Mouse (Mus musculus) ovary, postnatal 10 days (tissue): ENCODE measurements around the gene Dnah9.
A peak's percentile ranks its signal among the peaks of the same experiment; 100 is the strongest.

Source experiments
- DNase-seq: peaks from one replicate; pipeline ENCODE4 v3.0.0; 2022; ENCODE audit warnings: low spot score

Gene Dnah9

DNA sequence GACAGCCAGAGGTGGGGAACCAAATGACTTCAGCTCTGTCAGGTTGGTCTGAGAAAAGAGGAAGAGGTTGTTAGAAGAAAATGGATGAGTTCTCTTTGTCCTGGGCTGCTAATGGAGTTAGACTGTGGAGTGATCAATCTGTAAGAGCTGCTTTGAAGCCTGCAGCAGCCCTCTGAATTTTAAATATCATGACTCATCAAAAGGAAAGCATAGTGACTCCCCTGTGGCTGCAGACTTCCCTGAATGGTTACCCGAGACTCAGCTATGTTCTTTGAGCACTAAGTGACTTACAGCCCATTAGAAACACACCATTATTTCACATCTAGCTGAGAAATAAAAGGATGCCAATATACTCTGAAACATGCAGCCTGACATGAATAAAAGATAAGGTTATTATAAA lies 240.4 kb downstream of the Dnah9 start:
- DNase-seq, result no peak

GRCm38 (mm10) chr11:65918480-65919236 lies 249.7 kb downstream of the Dnah9 start:
- DNase-seq, result no peak

DNA sequence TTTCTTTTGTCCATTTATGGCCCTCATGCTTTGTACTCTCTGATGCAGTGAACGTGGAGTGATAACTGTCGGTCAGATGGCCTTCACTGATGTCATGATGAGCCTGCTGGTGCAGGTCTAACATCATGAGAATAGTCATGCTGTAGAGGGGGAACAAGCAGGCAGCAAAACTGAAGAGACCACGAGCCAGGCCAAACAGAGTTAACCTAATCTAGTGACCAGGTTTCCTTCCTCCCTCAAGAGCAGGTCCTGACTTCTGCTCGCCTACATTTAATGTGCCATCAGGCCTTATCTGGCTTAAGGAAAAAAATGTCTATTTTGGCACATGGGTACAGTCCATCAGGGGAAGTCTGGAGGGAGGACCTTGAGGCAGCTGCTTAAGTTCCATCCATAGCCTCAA lies 259.2 kb downstream of the Dnah9 start:
- no peak for DNase-seq

- no peak for DNase-seq
Observed at GRCm38 (mm10) chr11:65905487-65905886, 262.9 kb downstream of the Dnah9 start.

- no peak for DNase-seq
Observed at GRCm38 (mm10) chr11:65903944-65904343, 264.4 kb downstream of the Dnah9 start.

DNA sequence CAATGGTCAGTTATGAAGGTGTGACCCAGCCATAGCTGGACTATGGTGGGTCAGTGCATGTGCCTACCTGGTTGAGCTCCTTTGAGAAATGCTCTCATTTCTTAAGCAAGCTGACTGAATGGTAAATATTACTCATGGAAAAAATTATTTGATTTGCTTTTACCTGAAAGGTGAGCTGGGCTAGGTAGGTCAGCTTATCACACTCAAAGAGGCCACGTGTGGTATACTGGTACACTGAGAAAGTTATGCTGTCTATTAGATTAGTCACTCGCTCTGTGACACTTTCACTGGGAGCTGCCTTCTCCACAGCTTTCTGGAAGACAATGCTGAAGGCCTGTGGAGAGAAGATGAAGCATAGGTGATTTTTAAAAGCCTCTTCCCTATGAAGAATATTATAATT lies 286.9 kb downstream of the Dnah9 start:
- no peak for DNase-seq

DNA sequence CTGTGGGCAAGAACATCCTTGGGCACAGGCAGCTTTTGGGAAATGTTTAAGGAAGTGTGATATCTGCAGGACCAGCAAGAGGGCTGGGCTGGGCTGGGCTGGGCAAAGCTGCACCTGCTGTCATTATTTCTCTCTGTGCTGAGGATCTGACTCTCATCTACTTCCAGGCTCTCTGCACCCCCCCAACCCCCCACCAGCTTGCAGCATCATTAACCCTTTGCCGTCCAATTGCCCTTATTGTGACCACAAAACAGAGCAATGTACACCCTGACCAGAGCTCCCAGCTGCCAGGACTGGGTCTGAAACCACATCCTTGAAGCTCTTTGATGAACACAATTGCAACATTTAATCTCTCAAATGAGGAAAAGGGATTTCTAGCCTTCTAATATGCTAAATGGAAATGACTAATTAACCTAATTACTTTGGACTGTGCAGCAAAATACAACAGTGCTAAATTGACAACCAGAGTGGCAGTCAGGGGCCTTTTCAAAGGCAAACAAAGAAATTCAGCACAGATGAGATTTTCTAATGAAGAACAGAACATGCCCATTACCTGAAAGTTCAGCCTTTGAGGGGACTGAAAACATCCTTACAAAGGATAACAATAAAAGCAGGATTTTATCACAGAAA lies 291.1 kb downstream of the Dnah9 start:
- no peak for DNase-seq

DNA sequence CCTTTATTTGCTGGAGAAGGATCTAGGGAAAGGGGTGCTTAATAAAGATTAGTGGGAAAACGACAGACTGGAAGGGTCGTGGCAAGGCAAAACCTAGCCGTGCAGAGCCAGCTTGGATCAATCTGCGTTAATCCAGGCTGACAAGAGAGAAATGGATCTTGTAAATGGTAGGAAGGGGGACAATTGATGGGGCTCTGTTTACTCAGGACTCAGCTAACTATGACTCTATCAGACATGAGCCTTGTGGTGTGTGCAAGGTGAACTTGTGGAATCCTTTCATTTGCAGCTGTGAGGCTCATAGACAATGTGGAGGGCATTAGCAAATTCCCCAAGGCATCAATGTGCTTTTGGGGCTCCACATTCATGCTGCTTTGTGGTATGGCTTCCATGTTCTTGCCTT lies 306.9 kb downstream of the Dnah9 start:
- no peak for DNase-seq

- DNase-seq, result no peak
Observed at GRCm38 (mm10) chr11:65852066-65852465, 316.3 kb downstream of the Dnah9 start.

- DNase-seq, result no peak
Observed at GRCm38 (mm10) chr11:65846446-65846845, 321.9 kb downstream of the Dnah9 start.

DNA sequence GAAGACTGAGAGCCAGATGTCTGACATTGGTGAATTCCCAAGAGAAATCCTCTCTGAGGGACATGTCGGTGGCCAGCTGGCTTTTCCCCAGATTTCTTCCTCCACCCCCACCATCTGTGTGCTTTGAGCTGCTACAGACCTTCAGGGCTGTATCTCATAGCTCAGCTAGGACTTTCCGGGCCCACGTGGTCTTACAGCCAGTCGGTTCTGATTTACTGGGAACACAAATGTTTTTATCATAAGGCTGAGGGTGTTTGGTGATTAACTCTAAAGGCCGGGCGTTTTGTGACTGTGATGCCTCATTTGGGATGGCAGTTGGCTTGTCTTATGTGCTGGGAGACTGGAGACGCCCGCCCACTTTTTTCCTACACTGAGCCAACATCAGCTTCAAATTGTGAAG lies 329.4 kb downstream of the Dnah9 start:
- no peak for DNase-seq

DNA sequence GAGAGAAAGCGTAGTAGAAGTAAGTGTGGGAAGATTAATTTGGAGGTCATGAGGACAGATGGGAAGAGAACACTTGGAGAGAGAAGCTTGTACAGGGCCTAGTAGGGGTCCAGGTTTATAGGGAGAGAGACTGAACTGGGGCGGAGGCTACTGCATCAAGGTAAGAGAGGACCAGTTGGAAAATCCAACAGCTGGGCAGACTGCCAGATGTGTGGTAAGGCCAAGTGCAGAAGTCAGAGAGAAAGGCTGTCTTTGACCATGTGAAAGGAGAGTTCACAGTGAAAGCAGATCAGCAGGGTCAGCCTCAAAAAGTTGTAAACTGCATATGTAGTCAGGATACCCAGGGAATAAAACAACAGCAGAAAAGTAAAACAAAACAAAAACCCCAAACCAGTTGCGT lies 343.8 kb downstream of the Dnah9 start:
- no peak for DNase-seq

- DNase-seq, result peak; percentile 18
Observed at GRCm38 (mm10) chr11:65820877-65821276, 347.5 kb downstream of the Dnah9 start.

GRCm38 (mm10) chr11:65820280-65820679 lies 348.1 kb downstream of the Dnah9 start:
- no peak for DNase-seq

- DNase-seq, result no peak
Observed at GRCm38 (mm10) chr11:65818193-65818592, 350.2 kb downstream of the Dnah9 start.

GRCm38 (mm10) chr11:65816237-65816636 lies 352.1 kb downstream of the Dnah9 start:
- no peak for DNase-seq

- no peak for DNase-seq
Observed at GRCm38 (mm10) chr11:65814381-65814780, 354.0 kb downstream of the Dnah9 start.

GRCm38 (mm10) chr11:65812088-65812487 lies 356.3 kb downstream of the Dnah9 start:
- DNase-seq, result no peak

DNA sequence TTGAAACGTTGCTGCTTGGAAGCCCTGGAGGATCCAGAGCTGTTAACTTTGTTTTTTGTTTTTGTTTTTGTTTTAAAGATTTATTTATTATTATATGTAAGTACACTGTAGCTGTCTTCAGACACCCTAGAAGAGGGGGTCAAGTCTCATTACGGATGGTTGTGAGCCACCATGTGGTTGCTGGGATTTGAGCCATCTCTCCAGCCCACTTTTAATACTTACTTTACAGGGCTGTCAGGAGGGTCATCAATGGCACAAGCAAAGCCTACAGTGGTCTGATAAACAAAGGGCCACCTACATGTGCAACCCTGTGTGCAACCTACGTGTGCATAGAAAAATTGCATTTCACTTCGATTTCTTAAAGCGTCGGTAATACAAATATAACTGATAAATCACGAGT lies 360.8 kb downstream of the Dnah9 start:
- DNase-seq, result no peak

DNA sequence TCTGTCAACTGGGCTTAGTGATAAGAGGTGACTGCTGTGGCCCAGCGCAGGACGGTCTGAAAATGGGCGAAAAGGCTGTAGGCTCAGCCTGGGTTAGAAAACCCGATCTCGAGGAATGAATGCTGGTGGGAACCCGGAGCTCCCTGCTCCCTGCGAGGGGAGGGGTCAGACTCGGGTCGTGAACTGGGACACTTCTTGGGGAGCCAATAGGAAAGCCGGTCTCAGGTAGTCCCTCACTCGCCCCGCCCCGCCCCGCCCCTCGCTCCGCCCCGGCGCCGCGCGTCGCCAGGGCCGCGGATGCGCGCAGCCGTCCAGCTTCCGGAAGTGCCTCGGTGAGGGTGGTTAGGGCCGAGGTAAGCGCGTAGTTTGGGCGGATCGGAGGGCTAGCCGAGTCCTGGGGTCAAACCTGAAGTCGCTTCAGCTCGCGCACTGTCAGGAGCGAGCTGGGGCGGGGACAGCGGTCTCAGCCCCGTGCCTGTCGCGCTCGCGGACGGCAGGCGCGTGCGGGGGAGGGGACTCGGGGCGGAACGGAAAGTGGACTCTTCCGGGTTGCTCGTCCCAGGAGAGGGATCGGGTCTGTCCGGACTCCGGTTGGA lies 361.3 kb downstream of the Dnah9 start, which contains the start of gene Zkscan6:
TSS of gene Zkscan6 (plus strand) at position 267 of the 596 bp plus-strand sequence.
- DNase-seq, result peak; percentile 51

DNA sequence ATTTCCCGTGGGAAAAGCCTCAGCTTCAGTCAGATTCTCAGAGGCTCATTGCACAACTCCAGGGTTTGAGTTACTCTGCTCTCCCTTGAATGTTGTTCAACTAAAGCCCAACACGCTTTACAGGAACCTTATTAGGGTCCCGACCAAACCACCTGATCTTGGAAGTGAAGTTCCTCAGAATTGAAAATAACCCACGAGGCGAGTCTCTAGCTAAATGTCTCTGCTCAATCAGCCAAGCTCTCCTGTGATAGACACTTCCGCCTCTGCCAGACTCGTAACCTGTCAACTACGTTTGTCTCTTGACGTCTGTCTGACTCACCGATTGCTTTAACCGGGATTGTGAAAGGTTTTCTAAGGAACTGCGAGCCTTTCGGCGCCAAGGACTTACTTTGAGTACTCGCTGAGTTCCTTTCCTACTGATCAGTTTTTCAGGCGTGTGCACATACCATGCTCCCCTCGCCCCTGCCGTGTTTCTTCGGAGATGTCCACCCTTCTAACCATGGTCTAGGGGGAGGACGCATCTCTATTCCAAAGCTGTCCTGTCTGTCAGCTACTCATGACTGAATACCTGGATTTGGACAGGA lies 361.9 kb downstream of the Dnah9 start:
- peak; percentile 15 for DNase-seq

- DNase-seq, result no peak
Observed at GRCm38 (mm10) chr11:65801899-65802298, 366.5 kb downstream of the Dnah9 start.

DNA sequence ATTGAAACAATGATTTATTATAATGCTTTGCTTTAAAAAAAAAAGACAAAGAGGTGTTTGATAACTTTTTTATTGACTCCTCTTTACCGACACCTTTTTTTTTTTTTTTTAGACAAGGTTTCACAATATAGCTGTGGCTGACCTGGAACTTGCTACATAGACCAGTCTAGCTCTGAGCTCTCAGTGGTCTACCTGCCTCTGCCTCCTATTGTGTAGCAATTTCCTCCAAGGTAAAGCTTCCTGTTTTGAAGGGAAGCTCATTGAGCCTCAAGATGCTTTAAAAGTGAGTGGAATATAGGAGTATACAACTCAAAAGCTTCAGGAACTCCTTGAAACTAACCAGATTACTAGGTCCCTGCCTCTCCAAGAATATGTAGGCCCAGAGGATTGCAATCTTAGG lies 372.5 kb downstream of the Dnah9 start:
- DNase-seq, result no peak
